Mouse (Mus musculus) embryonic facial prominence, embryonic 13.5 days (tissue): ENCODE measurements around the gene Hs3st6. TPM values are rescaled to one million over a fixed set of nuclear protein-coding genes. Genes with fewer than 3 reads are reported as not detected.

Experiments
- ATAC-seq: fragments of 200-750 bp; cut with Nextera tagmentation; 2 replicates; pipeline ENCODE4 v1.8.0; 2017; ENCODE audit warnings: low read depth; ENCODE audit not compliant: insufficient number of reproducible peaks, insufficient read depth, low FRiP score, low TSS enrichment
- H3K27ac ChIP-seq: fragments of 300-500 bp; sonication (generic); 2 replicates; pipeline ENCODE4 v1.5.1; 2015; ENCODE audit warnings: moderate library complexity, mild to moderate bottlenecking, inconsistent platforms
- H3K27me3 ChIP-seq: fragments of 300-500 bp; sonication (generic); 2 replicates; pipeline ENCODE4 v1.6.1; 2015; ENCODE audit warnings: mild to moderate bottlenecking, inconsistent platforms
- H3K36me3 ChIP-seq: fragments of 300-500 bp; sonication (generic); 2 replicates; pipeline ENCODE4 v1.6.1; 2015; ENCODE audit warnings: mild to moderate bottlenecking, inconsistent platforms
- H3K4me1 ChIP-seq: fragments of 300-500 bp; sonication (generic); 2 replicates; pipeline ENCODE4 v1.6.1; 2015; ENCODE audit warnings: inconsistent platforms
- H3K4me2 ChIP-seq: fragments of 300-500 bp; sonication (generic); 2 replicates; pipeline ENCODE4 v1.6.1; 2015; ENCODE audit warnings: moderate library complexity, mild to moderate bottlenecking, inconsistent platforms
- H3K4me3 ChIP-seq: fragments of 300-500 bp; sonication (generic); 2 replicates; pipeline ENCODE4 v1.5.1; 2015; ENCODE audit warnings: mild to moderate bottlenecking, inconsistent platforms
- H3K9ac ChIP-seq: fragments of 300-500 bp; sonication (generic); 2 replicates; pipeline ENCODE4 v1.6.1; 2015; ENCODE audit warnings: mild to moderate bottlenecking, inconsistent platforms
- H3K9me3 ChIP-seq: fragments of 300-500 bp; sonication (generic); 2 replicates; pipeline ENCODE4 v1.6.1; 2016; ENCODE audit warnings: inconsistent platforms
- WGBS: fragments of 180-500 bp; shearing (Covaris S2); methylation state at CpG from one replicate; pipeline ENCODE4 v1.1.7; 2015; ENCODE audit warnings: mixed read lengths; 5-methylcytosine and 5-hydroxymethylcytosine counted together
- polyA plus RNA-seq: library from polyadenylated mRNA; unstranded; fragments of >200 nt; fragmentation: Nextera tagmentation; extraction: Ambion mirVana; gene quantifications from 2 replicates; pipeline ENCODE4 v1.2.1, GENCODE M21; 2015

Gene Hs3st6
- polyA plus RNA-seq, 1 experiment from 2014 or later, result 21.6 TPM

GRCm38 (mm10) chr17:24732233-24732935 lies 20.4 kb upstream of the Hs3st6 start:
- H3K9me3 ChIP-seq, result no peaks in the 10 kb centered on the region
- no peak overlapping the region for H3K9ac ChIP-seq
- H3K27ac ChIP-seq, result no peak overlapping the region
- H3K4me3 ChIP-seq, result no peak overlapping the region
- ATAC-seq, result no peak
- H3K4me1 ChIP-seq, result peaks cover 10% of the 10 kb centered on the region
- no peaks in the 10 kb centered on the region for H3K27me3 ChIP-seq
- no peaks in the 10 kb centered on the region for H3K36me3 ChIP-seq
- WGBS, result 81% methylated on average over 12 of the region's 12 CpGs
- H3K4me2 ChIP-seq, result no peak overlapping the region

GRCm38 (mm10) chr17:24733434-24734050 lies 19.2 kb upstream of the Hs3st6 start:
- Histone ChIP-seq H3K9me3 (no peaks in the 10 kb centered on the region), H3K9ac (no peak overlapping the region), H3K4me3 (no peak overlapping the region), H3K4me1 (peaks cover 17% of the 10 kb centered on the region), H3K27ac (no peak overlapping the region), H3K36me3 (no peaks in the 10 kb centered on the region), H3K27me3 (no peaks in the 10 kb centered on the region), H3K4me2 (no peak overlapping the region)
- ATAC-seq, result no peak
- 87% methylated on average over 21 of the region's 21 CpGs for WGBS

- Histone ChIP-seq H3K27ac (no peak overlapping the region), H3K4me2 (no peak overlapping the region), H3K9ac (no peak overlapping the region), H3K4me3 (no peak overlapping the region), H3K9me3 (no peaks in the 10 kb centered on the region), H3K36me3 (peaks cover 1% of the 10 kb centered on the region; the same call in 1 of the 2 replicates), H3K27me3 (no peaks in the 10 kb centered on the region), H3K4me1 (peaks cover 17% of the 10 kb centered on the region)
- ATAC-seq, result no peak
- WGBS, result 87% methylated on average over 1 of the region's 1 CpGs
Observed at GRCm38 (mm10) chr17:24734513-24734912, 18.3 kb upstream of the Hs3st6 start.

GRCm38 (mm10) chr17:24735446-24735845 lies 17.3 kb upstream of the Hs3st6 start:
- Histone ChIP-seq H3K9me3 (no peaks in the 10 kb centered on the region), H3K4me2 (peak overlapping the region; percentile 85), H3K27ac (peak overlapping the region; percentile 62; the same call in 1 of the 2 replicates), H3K9ac (no peak overlapping the region), H3K36me3 (peaks cover 10% of the 10 kb centered on the region; the same call in 1 of the 2 replicates), H3K4me3 (no peak overlapping the region), H3K4me1 (peaks cover 17% of the 10 kb centered on the region), H3K27me3 (no peaks in the 10 kb centered on the region)
- ATAC-seq, result no peak
- WGBS, result 83% methylated on average over 7 of the region's 7 CpGs

- peaks cover 17% of the 10 kb centered on the region for H3K4me1 ChIP-seq
- ATAC-seq, result peak; percentile 93
Observed at GRCm38 (mm10) chr17:24736330-24737051, 16.3 kb upstream of the Hs3st6 start, which contains the start of gene Msrb1. Gene Msrb1, plus strand, starts transcription at chr17:24736642.

GRCm38 (mm10) chr17:24737135-24737810 lies 15.5 kb upstream of the Hs3st6 start:
- Histone ChIP-seq H3K9me3 (no peaks in the 10 kb centered on the region), H3K36me3 (peaks cover 24% of the 10 kb centered on the region), H3K4me2 (peak overlapping the region; percentile 85), H3K27me3 (no peaks in the 10 kb centered on the region), H3K27ac (no peak overlapping the region), H3K9ac (peak overlapping the region; percentile 72), H3K4me3 (peak overlapping the region; percentile 59), H3K4me1 (peaks cover 17% of the 10 kb centered on the region)
- ATAC-seq, result no peak
- 19% methylated on average over 8 of the region's 8 CpGs for WGBS

More at GRCm38 (mm10) chr17:24736330-24737051, 16.3 kb upstream of the Hs3st6 start, which contains the start of gene Msrb1:
- Histone ChIP-seq H3K9ac (peak within 1 kb of the TSS; percentile 72), H3K27ac (peak within 1 kb of the TSS; percentile 62), H3K9me3 (no peaks in the 10 kb centered on the region), H3K4me3 (peak within 1 kb of the TSS; percentile 59), H3K4me2 (peak within 1 kb of the TSS; percentile 85), H3K27me3 (no peaks in the 10 kb centered on the region), H3K36me3 (peaks cover 18% of the 10 kb centered on the region)
- WGBS, result 2% methylated on average over 29 of the region's 29 CpGs

GRCm38 (mm10) chr17:24738238-24738637 lies 14.6 kb upstream of the Hs3st6 start:
- WGBS, result 83% methylated on average over 4 of the region's 4 CpGs
- no peak for ATAC-seq
- Histone ChIP-seq H3K4me2 (0 out of 2 replicates have a peak overlapping the region, but pooled peaks have one; percentile 85), H3K4me1 (peaks cover 17% of the 10 kb centered on the region), H3K4me3 (no peak overlapping the region), H3K9me3 (no peaks in the 10 kb centered on the region), H3K9ac (no peak overlapping the region), H3K27ac (no peak overlapping the region), H3K36me3 (peaks cover 32% of the 10 kb centered on the region), H3K27me3 (no peaks in the 10 kb centered on the region)

GRCm38 (mm10) chr17:24739926-24740325 lies 12.9 kb upstream of the Hs3st6 start:
- H3K4me2 ChIP-seq, result no peak overlapping the region
- ATAC-seq, result no peak
- H3K36me3 ChIP-seq, result peaks cover 32% of the 10 kb centered on the region
- WGBS, result 82% methylated on average over 8 of the region's 8 CpGs
- no peaks in the 10 kb centered on the region for H3K27me3 ChIP-seq
- peaks cover 17% of the 10 kb centered on the region for H3K4me1 ChIP-seq
- H3K9me3 ChIP-seq, result no peaks in the 10 kb centered on the region
- H3K9ac ChIP-seq, result no peak overlapping the region
- no peak overlapping the region for H3K4me3 ChIP-seq
- no peak overlapping the region for H3K27ac ChIP-seq

- 87% methylated on average over 8 of the region's 8 CpGs for WGBS
- Histone ChIP-seq H3K27me3 (no peaks in the 10 kb centered on the region), H3K4me1 (peaks cover 25% of the 10 kb centered on the region), H3K9ac (no peak overlapping the region), H3K36me3 (peaks cover 32% of the 10 kb centered on the region), H3K4me2 (no peak overlapping the region), H3K4me3 (no peak overlapping the region), H3K9me3 (no peaks in the 10 kb centered on the region), H3K27ac (no peak overlapping the region)
- no peak for ATAC-seq
Observed at GRCm38 (mm10) chr17:24742307-24742706, 10.5 kb upstream of the Hs3st6 start.

- Histone ChIP-seq H3K4me3 (no peak overlapping the region), H3K36me3 (peaks cover 32% of the 10 kb centered on the region), H3K4me1 (peaks cover 22% of the 10 kb centered on the region), H3K4me2 (no peak overlapping the region), H3K9me3 (no peaks in the 10 kb centered on the region), H3K27ac (no peak overlapping the region), H3K27me3 (no peaks in the 10 kb centered on the region), H3K9ac (no peak overlapping the region)
- WGBS, result 69% methylated on average over 5 of the region's 5 CpGs
- no peak for ATAC-seq
Observed at GRCm38 (mm10) chr17:24743896-24744295, 8.9 kb upstream of the Hs3st6 start.

GRCm38 (mm10) chr17:24744381-24744780 lies 8.4 kb upstream of the Hs3st6 start:
- no peak overlapping the region for H3K9ac ChIP-seq
- WGBS, result 68% methylated on average over 3 of the region's 3 CpGs
- H3K36me3 ChIP-seq, result peaks cover 32% of the 10 kb centered on the region
- no peaks in the 10 kb centered on the region for H3K27me3 ChIP-seq
- H3K27ac ChIP-seq, result no peak overlapping the region
- no peak for ATAC-seq
- H3K4me2 ChIP-seq, result no peak overlapping the region
- no peaks in the 10 kb centered on the region for H3K9me3 ChIP-seq
- H3K4me1 ChIP-seq, result peaks cover 22% of the 10 kb centered on the region
- no peak overlapping the region for H3K4me3 ChIP-seq
